Mouse (Mus musculus): ENCODE results near the gene Lhpp. TPM values are rescaled to one million over a fixed set of nuclear protein-coding genes. Genes with fewer than 3 reads are reported as not detected.

Gene Lhpp
- total RNA-seq, 2 experiments from 2014 or later: 7.8 to 10.5 TPM

DNA sequence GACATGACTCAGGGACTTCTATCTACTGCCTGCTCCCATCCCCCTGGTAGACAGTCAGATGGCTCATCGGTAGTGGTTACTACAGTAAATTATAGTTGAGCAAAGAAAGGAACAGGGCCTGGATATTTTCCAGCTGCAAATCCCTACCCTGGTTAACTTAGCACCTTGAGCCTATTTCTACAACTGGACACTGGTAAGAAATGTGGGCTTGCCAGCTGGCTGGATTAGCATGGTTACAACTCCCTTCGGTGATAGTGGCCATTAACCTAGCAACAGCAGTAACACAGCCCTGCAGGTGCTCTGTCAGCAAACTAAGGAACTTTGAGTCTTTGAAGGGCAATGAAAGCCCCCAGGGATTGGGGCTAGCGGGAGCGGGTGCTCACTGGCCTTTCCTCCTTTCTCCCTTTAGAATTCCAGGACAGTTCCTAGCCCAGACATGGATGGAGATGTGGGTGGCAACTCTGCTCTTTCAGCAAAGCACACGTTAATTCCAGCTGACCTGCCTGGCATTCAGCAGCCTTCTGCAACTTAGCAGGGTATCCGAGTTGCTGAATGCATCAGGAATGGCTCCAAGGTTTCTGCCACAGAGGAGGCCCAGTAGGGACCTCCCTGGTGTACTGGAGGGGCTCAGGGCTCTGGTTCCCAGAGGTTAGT, 121.8 kb downstream of the Lhpp start:
- no peak for DNase-seq (ENCODE audit: low spot score in 2 of 2)

DNA sequence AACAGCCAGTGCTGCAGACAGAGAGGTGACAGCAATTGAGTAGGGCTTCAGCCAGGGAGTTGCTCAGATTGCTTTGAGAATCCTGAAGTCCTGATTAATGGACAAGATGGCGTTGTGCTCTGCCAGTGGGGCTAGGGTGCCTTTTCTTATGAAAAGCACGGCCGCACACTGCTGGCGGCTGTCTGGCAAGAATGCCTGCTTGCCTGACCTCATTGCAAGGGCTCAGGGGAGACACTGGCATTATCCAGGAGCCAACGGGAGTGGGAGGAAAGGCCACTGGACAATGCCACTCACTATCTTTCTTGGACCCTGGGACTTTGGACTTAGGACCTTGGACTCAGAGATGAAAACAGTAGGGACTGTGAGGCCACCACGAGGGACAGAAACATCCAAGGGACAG, 123.1 kb downstream of the Lhpp start:
- no peak for DNase-seq (ENCODE audit: low spot score in 2 of 2)

DNA sequence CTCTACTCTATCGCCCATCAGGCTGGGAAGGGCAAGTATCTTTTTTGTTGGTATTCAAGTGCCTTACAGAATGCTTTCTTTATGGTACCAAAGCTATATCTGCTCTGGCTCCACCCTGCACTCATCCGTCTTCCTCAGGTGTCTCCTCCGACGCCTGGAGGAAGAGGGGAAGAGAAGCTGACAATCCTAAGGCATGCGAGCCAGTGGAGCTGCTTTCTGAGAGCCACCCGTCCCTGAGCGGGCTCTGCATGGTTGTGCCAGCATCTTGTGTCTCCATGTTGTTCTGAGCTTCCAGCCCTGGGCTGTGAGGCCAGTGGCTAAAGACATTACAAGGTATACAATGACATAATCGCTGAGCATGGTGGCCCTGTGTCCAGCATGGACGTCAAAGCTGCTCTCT, 123.8 kb downstream of the Lhpp start:
- DNase-seq (ENCODE audit: low spot score in 2 of 2): no peak

- DNase-seq (ENCODE audit: low spot score in 2 of 2): peak in 1 of 2 experiments; percentile 60
Observed at GRCm38 (mm10) chr7:132735145-132735544, 124.7 kb downstream of the Lhpp start.

- peak in 1 of 2 experiments; percentile 44 for DNase-seq (ENCODE audit: low spot score in 2 of 2)
Observed at GRCm38 (mm10) chr7:132736099-132736862, 125.8 kb downstream of the Lhpp start.

GRCm38 (mm10) chr7:132738844-132739243, 128.4 kb downstream of the Lhpp start:
- no peak for DNase-seq (ENCODE audit: low spot score in 2 of 2)

- DNase-seq (ENCODE audit: low spot score in 2 of 2): no peak
Observed at GRCm38 (mm10) chr7:132739829-132740228, 129.4 kb downstream of the Lhpp start.

DNA sequence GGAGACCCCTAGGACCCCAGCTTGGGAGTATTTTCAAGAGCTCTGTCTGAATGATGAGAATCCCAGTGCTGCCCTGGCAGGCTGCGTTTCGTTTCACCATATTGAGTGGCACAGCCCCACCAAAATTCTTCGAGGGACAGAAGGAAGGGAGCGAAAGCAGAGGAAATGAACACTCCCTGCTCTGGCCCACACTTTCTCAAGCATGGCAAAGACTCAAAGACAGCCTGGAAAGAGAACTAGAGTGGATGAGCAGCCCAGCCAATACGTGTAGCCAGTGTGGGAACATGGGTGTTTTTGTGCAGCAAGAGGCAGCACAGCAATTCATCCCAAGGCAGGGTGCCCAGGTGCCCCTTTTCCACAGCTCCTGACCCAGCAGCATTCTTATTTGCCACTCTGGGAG, 132.5 kb downstream of the Lhpp start:
- DNase-seq (ENCODE audit: low spot score in 2 of 2): no peak

DNA sequence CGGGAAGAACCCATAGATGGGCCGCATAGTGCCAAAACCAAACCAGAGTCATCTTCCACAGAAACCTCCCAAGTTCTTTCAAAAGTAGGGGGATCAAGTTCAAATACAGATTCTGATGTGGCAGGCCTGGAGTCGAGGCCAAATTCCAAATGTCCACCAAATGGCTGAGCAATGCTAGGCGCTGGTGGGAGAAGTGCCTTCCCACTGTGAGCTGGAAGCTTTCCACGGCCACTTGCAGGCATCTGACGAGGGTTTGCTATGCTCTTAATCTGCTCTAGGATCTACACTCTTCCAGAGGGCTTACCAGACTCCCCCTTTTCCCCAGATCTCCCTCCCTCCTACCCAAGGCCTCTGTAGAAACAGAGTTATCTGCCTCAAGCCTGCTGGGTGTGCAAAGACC, 136.7 kb downstream of the Lhpp start:
- no peak for DNase-seq (ENCODE audit: low spot score in 2 of 2)

- no peak for DNase-seq (ENCODE audit: low spot score in 2 of 2)
Observed at GRCm38 (mm10) chr7:132748076-132748769, 137.8 kb downstream of the Lhpp start.

- DNase-seq (ENCODE audit: low spot score in 2 of 2): no peak
Observed at GRCm38 (mm10) chr7:132749504-132749903, 139.1 kb downstream of the Lhpp start.

- no peak for DNase-seq (ENCODE audit: low spot score in 2 of 2)
Observed at GRCm38 (mm10) chr7:132751716-132752115, 141.3 kb downstream of the Lhpp start.

GRCm38 (mm10) chr7:132753518-132754388, 143.3 kb downstream of the Lhpp start:
- DNase-seq (ENCODE audit: low spot score in 2 of 2): no peak

DNA sequence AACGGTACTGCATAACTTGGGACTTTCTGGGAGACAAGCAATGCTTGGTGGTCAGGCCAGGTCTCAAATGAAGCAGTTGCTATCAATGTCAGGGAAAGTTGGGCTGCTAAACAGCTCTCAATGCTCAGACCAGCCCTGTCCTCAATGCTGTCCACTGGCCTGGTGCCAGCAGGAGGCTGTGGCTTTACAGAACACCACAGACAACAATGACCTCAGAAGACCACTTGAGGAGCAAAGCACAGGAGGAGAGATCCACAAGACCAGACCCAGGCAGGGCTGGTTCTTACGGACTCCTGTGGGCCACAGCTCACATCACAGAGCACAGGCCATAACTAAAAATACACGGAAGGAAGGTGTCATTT, 143.9 kb downstream of the Lhpp start:
- peak in 1 of 2 experiments; percentile 63 for DNase-seq (ENCODE audit: low spot score in 2 of 2)

Other genes starting within 250 kb of the Lhpp start
- 10 to 100 TPM; 73.8 to 76.2 TPM for gene Oat, start 34.2 kb upstream of the Lhpp start, total RNA-seq (2021)
- gene Nkx1-2, start 11.0 kb upstream of the Lhpp start, total RNA-seq (2021): not detected
- 10 to 100 TPM; 44.6 to 48.9 TPM for gene Fam53b, start 203.2 kb downstream of the Lhpp start, total RNA-seq (2021)
- gene Eef1akmt2, start 242.0 kb downstream of the Lhpp start, total RNA-seq (2021): 10 to 100 TPM; 15.7 to 21.1 TPM
- 10 to 100 TPM; 33.1 to 37.7 TPM for gene Abraxas2, start 248.6 kb downstream of the Lhpp start, total RNA-seq (2021)

Data from gastrocnemius, postnatal 4 days (tissue).